Mouse (Mus musculus) liver, embryonic 12.5 days (tissue): ENCODE measurements around the gene Rab27a. TPM values are rescaled to one million over a fixed set of nuclear protein-coding genes. Genes with fewer than 3 reads are reported as not detected.

Source experiments
- ATAC-seq: fragments of 200-750 bp; cut with Nextera tagmentation; 2 replicates; pipeline ENCODE4 v1.8.0; 2017; ENCODE audit warnings: moderate number of reproducible peaks, mild to moderate bottlenecking, moderate library complexity
- H3K27ac ChIP-seq: fragments of 300-500 bp; sonication (generic); 2 replicates; pipeline ENCODE4 v1.5.1; 2016; ENCODE audit warnings: mild to moderate bottlenecking
- H3K27me3 ChIP-seq: fragments of 300-500 bp; sonication (generic); replicated peaks from 2 replicates; pipeline ENCODE4 v1.6.1; 2016; ENCODE audit warnings: mild to moderate bottlenecking, moderate library complexity
- H3K36me3 ChIP-seq: fragments of 300-500 bp; sonication (generic); 2 replicates; pipeline ENCODE4 v1.6.1; 2016; ENCODE audit warnings: mild to moderate bottlenecking, moderate library complexity
- H3K4me1 ChIP-seq: fragments of 300-500 bp; sonication (generic); 2 replicates; pipeline ENCODE4 v1.6.1; 2016
- H3K4me2 ChIP-seq: fragments of 300-500 bp; sonication (generic); 2 replicates; pipeline ENCODE4 v1.6.1; 2016; ENCODE audit warnings: mild to moderate bottlenecking, moderate library complexity
- H3K4me3 ChIP-seq: fragments of 300-500 bp; sonication (generic); 2 replicates; pipeline ENCODE4 v1.5.1; 2016; ENCODE audit warnings: mild to moderate bottlenecking, moderate library complexity
- H3K9ac ChIP-seq: fragments of 300-500 bp; sonication (generic); 2 replicates; pipeline ENCODE4 v1.6.1; 2016; ENCODE audit warnings: mild to moderate bottlenecking, moderate library complexity
- H3K9me3 ChIP-seq: fragments of 300-500 bp; sonication (generic); replicated peaks from 2 replicates; pipeline ENCODE4 v1.6.1; 2016; ENCODE audit warnings: mild to moderate bottlenecking, moderate library complexity
- WGBS: fragments of 180-500 bp; shearing (Covaris S2); methylation state at CpG from one replicate; pipeline ENCODE4 v1.1.7; 2016; ENCODE audit not compliant: insufficient replicate concordance; 5-methylcytosine and 5-hydroxymethylcytosine counted together
- polyA plus RNA-seq: library from polyadenylated mRNA; unstranded; fragments of >200 nt; fragmentation: Nextera tagmentation; extraction: Ambion mirVana; gene quantifications from 2 replicates; pipeline ENCODE4 v1.2.1, GENCODE M21; 2016

Rab27a gene
- polyA plus RNA-seq, 1 experiment from 2014 or later: 4.8 TPM

DNA sequence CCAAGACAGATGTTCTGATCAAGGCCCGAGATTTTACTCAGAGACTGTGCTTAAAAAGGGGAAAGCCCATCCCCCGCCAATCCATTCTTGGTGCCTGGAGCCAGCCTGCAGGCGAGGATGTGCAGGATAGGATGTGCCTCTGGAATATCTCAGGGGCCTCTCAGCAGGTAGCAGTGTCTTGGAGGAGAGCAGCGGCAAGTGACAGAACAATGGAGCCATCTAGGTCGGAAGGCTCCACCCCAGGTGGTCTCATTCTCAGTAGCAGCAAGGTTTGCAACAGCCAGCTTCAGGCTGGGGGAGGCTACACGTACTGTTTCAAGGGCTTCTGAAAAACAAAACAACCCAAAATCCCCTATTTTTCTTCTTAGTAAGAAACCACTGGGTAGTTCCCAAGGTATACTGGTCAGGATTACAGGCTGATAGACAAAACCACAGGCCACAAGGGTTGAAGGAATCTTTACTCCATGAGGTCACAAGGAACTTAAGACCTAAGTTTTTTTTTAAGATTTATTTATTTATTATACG is 35.2 kb downstream of the Rab27a start:
- no peak overlapping the region for H3K4me2 ChIP-seq
- no peaks in the 10 kb centered on the region for H3K4me1 ChIP-seq
- no peak overlapping the region for H3K9ac ChIP-seq
- H3K27ac ChIP-seq: no peak overlapping the region
- no peaks in the 10 kb centered on the region for H3K36me3 ChIP-seq
- 65% methylated on average over 7 of the region's 7 CpGs for WGBS
- H3K27me3 ChIP-seq: no peaks in the 10 kb centered on the region
- no peak overlapping the region for H3K4me3 ChIP-seq
- no peak for ATAC-seq
- no peaks in the 10 kb centered on the region for H3K9me3 ChIP-seq

DNA sequence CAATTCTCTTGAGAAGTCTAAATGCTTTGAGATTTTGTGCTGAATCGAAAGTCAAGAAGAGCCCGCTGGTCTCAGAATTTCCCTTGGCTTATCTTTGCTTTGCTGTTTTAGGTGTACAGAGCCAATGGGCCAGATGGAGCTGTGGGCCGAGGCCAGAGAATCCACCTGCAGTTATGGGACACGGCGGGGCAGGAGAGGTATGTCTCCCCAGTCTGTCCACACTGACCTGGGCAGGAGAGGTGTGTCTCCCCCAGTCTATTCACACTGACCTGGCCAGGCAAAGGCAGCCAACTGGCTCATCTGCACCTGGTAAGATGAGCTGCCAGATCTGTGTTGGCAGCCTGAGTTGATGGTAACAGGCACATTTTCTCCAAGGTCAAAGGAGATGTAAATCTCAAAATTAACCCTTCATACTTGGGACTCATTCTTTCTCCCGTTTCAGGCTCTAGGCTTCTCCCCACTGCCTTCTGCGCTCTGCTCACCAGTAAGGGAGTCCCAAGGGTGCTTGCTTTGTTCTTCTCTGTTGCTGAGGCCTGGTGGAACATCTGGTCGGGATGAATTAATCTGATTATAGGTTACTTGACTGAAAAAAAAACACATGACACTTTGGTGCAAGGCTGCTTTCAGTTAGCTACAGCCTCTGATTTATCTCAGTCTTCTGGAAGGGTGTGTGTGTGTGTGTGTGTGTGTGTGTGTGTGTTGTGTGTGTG is 37.8 kb downstream of the Rab27a start:
- Histone ChIP-seq H3K27me3 (no peaks in the 10 kb centered on the region), H3K4me2 (no peak overlapping the region), H3K4me1 (peaks cover 11% of the 10 kb centered on the region), H3K27ac (no peak overlapping the region), H3K9me3 (no peaks in the 10 kb centered on the region), H3K9ac (no peak overlapping the region), H3K36me3 (no peaks in the 10 kb centered on the region), H3K4me3 (no peak overlapping the region)
- 77% methylated on average over 8 of the region's 8 CpGs for WGBS
- no peak for ATAC-seq

DNA sequence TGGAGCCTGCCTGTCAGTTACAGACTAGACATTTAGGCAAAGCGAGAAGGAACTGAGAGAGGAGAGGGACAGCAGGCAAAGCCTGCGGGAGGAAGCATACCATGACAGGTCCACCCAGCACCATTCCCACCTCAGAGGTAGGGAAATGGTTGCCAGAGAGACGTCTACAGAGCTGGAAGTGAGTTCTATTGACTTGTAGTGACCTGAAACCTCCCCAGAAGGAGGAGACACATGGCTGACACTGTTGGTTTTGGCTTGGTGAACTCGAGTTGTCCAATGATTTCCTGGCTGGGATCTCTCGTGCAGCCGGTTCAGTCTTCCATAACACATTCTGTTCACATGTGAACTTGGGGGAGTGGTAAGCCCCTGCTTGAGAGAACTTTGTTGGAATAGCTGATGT is 39.3 kb downstream of the Rab27a start:
- no peak overlapping the region for H3K4me2 ChIP-seq
- WGBS: 56% methylated on average over 6 of the region's 6 CpGs
- no peaks in the 10 kb centered on the region for H3K9me3 ChIP-seq
- H3K9ac ChIP-seq: no peak overlapping the region
- no peaks in the 10 kb centered on the region for H3K36me3 ChIP-seq
- no peak overlapping the region for H3K27ac ChIP-seq
- no peak for ATAC-seq
- no peaks in the 10 kb centered on the region for H3K27me3 ChIP-seq
- peaks cover 11% of the 10 kb centered on the region for H3K4me1 ChIP-seq
- H3K4me3 ChIP-seq: no peak overlapping the region

- no peak overlapping the region for H3K4me2 ChIP-seq
- H3K4me1 ChIP-seq: peaks cover 11% of the 10 kb centered on the region
- no peaks in the 10 kb centered on the region for H3K9me3 ChIP-seq
- no peak overlapping the region for H3K4me3 ChIP-seq
- H3K36me3 ChIP-seq: no peaks in the 10 kb centered on the region
- no peak overlapping the region for H3K27ac ChIP-seq
- no peaks in the 10 kb centered on the region for H3K27me3 ChIP-seq
- H3K9ac ChIP-seq: no peak overlapping the region
- no peak for ATAC-seq
- 18% methylated on average over 6 of the region's 6 CpGs for WGBS
Observed at GRCm38 (mm10) chr9:73085845-73086244, 41.2 kb downstream of the Rab27a start.

DNA sequence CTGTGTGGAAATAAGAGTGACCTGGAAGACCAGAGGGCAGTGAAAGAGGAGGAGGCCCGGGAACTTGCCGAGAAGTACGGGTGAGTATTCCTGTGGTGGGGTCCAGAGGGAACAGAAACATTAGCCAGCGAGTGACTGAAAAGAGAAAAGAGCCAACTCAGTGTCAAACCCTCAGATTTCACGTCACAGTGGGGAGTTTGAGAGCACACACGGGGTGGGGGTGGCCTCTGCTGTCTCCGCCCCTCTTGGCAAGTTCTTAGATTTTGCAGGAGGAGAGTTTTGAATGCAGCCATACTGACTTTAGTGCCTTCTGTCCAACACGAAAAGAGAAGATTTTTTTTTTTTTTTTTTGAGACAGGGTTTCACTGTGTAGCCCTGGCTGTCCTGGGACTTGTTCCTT is 42.5 kb downstream of the Rab27a start:
- Histone ChIP-seq H3K9me3 (no peaks in the 10 kb centered on the region), H3K27me3 (no peaks in the 10 kb centered on the region), H3K4me1 (peaks cover 11% of the 10 kb centered on the region), H3K36me3 (no peaks in the 10 kb centered on the region), H3K4me3 (no peak overlapping the region), H3K27ac (no peak overlapping the region), H3K4me2 (no peak overlapping the region), H3K9ac (no peak overlapping the region)
- ATAC-seq: no peak
- 48% methylated on average over 8 of the region's 8 CpGs for WGBS

DNA sequence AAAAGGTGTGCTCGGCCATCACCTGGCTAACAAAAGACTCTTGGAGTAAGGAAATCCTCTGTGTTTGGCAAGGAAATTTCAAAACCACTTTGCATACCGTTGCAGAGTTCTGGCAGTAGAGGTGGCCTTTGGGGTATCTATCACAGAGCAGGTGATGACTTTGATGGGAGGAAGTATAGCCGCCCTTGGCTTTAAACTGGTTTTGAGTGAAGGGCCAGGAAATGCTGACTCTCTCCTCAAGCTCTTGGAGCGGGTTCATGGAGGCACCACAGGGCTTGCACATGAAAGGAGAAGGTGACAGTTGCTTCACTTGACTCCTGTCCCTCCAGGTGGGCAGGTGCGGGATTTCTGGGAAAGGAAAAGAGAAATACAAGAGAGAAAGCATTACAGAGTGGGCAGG is 42.9 kb downstream of the Rab27a start:
- no peaks in the 10 kb centered on the region for H3K27me3 ChIP-seq
- H3K4me1 ChIP-seq: peaks cover 11% of the 10 kb centered on the region
- H3K9me3 ChIP-seq: no peaks in the 10 kb centered on the region
- no peaks in the 10 kb centered on the region for H3K36me3 ChIP-seq
- H3K9ac ChIP-seq: no peak overlapping the region
- 45% methylated on average over 5 of the region's 5 CpGs for WGBS
- H3K4me2 ChIP-seq: no peak overlapping the region
- no peak overlapping the region for H3K4me3 ChIP-seq
- ATAC-seq: no peak
- H3K27ac ChIP-seq: no peak overlapping the region

DNA sequence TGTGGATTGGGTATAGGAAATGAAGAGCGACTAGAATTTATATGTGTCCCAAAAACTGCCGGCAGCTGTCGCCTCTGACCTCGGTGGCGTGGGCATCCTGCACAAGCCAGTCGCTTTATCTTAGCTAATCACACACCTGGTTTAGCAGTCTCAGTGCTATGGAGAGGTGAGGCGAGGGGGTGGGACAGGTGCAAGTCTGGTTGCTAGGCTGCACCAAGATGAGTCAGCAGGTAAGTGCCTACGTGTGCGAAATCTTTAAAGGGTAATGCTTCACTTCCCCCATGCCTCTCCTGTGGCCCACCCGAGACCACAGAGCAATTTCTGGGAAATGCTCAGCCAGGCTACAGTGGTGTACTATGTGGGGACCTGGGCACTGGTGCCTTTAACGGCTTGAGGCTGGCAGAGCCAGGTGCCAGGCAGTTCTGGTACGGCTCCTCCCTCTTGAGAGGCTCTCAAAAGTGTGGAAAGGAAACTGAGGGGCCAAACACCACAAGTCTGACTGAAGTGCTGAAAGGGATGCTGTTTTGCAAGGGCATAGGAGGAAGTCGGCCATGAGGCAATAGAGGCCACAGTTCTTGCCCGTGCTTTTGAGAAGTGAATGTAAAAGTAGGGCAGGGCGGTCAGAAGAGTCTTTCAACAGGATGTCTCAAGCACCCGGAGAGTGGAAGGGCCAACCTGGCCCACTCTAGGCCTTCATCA is 44.7 kb downstream of the Rab27a start:
- 0 out of 2 replicates have a peak, but pooled peaks cover under 1% of the 10 kb centered on the region for H3K27me3 ChIP-seq
- H3K4me1 ChIP-seq: peaks cover 11% of the 10 kb centered on the region
- H3K27ac ChIP-seq: 0 out of 2 replicates have a peak overlapping the region, but pooled peaks have one; percentile 40
- H3K9ac ChIP-seq: no peak overlapping the region
- no peaks in the 10 kb centered on the region for H3K36me3 ChIP-seq
- WGBS: 41% methylated on average over 16 of the region's 16 CpGs
- H3K9me3 ChIP-seq: no peaks in the 10 kb centered on the region
- ATAC-seq: no peak
- H3K4me2 ChIP-seq: no peak overlapping the region
- H3K4me3 ChIP-seq: no peak overlapping the region

DNA sequence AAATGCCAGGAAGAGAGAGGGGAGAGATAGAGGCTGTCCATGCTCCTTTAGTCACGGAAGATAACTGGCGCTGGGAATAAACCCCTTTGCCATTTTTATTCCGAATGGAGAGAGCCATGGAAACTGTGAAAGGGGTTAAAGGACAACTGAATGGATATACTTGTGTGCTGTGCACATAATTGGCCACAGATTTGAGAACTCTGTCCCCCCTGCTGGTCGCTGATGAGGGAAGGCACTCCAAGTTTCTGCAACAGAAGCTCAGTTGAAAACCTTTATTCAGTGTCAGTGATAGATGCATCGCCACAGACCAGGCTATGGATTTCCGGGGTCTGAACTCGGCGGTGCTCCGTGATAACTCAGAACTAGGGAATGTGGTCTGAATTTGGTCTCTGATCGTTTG is 45.5 kb downstream of the Rab27a start:
- Histone ChIP-seq H3K4me3 (no peak overlapping the region), H3K4me1 (peaks cover 8% of the 10 kb centered on the region), H3K27me3 (peaks cover 3% of the 10 kb centered on the region; the same call in 1 of the 2 replicates), H3K9me3 (no peaks in the 10 kb centered on the region), H3K27ac (0 out of 2 replicates have a peak overlapping the region, but pooled peaks have one; percentile 40), H3K4me2 (no peak overlapping the region), H3K9ac (no peak overlapping the region), H3K36me3 (no peaks in the 10 kb centered on the region)
- WGBS: 79% methylated on average over 10 of the region's 10 CpGs
- ATAC-seq: no peak

DNA sequence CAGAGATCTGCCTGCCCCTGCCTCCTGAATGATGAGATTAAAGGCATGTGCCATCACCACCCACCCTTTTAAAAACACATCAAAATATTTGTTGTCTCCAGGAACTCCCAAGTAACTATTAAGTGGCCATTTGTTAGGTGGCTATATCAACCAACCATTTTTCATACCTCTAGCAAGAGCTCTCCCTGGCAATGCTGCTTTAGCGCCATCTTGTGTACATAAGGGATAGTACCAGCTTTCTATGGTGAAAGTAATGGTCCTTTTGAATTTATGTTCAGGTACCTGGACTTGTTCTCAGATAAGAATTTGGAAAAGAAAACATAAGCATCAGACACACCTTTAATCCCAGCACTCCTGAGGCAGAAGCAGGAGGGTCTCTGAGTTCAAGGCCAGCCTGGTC is 47.1 kb downstream of the Rab27a start:
- Histone ChIP-seq H3K27ac (no peak overlapping the region), H3K27me3 (peaks cover 3% of the 10 kb centered on the region; the same call in 1 of the 2 replicates), H3K4me1 (no peaks in the 10 kb centered on the region), H3K36me3 (no peaks in the 10 kb centered on the region), H3K9me3 (no peaks in the 10 kb centered on the region), H3K9ac (no peak overlapping the region), H3K4me3 (no peak overlapping the region), H3K4me2 (no peak overlapping the region)
- no peak for ATAC-seq
- WGBS: 0% methylated on average over 1 of the region's 1 CpGs

GRCm38 (mm10) chr9:73094580-73094979 is 49.9 kb downstream of the Rab27a start:
- H3K4me1 ChIP-seq: no peaks in the 10 kb centered on the region

GRCm38 (mm10) chr9:73097898-73098297 is 53.2 kb downstream of the Rab27a start:
- 59% methylated on average over 2 of the region's 2 CpGs for WGBS
- no peaks in the 10 kb centered on the region for H3K9me3 ChIP-seq
- no peak overlapping the region for H3K27ac ChIP-seq
- no peaks in the 10 kb centered on the region for H3K36me3 ChIP-seq
- H3K9ac ChIP-seq: no peak overlapping the region
- H3K4me3 ChIP-seq: no peak overlapping the region
- no peak overlapping the region for H3K4me2 ChIP-seq
- peaks cover 1% of the 10 kb centered on the region; the same call in 1 of the 2 replicates for H3K4me1 ChIP-seq
- H3K27me3 ChIP-seq: peaks cover 18% of the 10 kb centered on the region
- ATAC-seq: no peak

More at GRCm38 (mm10) chr9:73094580-73094979, 49.9 kb downstream of the Rab27a start:
- H3K4me3 ChIP-seq: no peak overlapping the region
- no peaks in the 10 kb centered on the region for H3K9me3 ChIP-seq
- no peaks in the 10 kb centered on the region for H3K36me3 ChIP-seq
- peaks cover 3% of the 10 kb centered on the region; the same call in 1 of the 2 replicates for H3K27me3 ChIP-seq
- 68% methylated on average over 17 of the region's 17 CpGs for WGBS
- no peak for ATAC-seq
- no peak overlapping the region for H3K9ac ChIP-seq
- H3K27ac ChIP-seq: no peak overlapping the region
- H3K4me2 ChIP-seq: no peak overlapping the region

DNA sequence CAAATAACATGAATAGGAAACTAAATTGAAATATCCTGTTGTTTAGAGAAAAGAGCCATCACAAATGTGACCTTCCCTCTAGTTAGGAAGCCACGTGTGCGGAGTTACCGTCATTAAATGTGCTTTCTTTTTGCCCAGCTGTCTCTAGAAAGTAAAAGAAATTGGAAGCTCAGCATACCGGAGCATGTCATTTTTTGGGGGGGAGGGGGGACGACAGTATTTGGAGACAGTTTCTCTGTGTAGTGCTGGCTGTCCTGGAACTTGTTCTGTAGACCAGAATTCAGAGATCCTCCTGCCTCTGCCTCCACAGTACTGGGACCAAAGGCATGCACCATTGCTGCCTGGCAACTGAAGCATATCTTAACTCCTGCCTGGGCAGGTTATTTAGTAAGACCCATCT is 56.9 kb downstream of the Rab27a start, which contains the start of gene Khdc3:
Khdc3 (plus strand) TSS at position 301 of the 400 bp plus-strand sequence.
- peaks cover 11% of the 10 kb centered on the region for H3K4me1 ChIP-seq
- H3K27me3 ChIP-seq: peaks cover 45% of the 10 kb centered on the region
- H3K27ac ChIP-seq: no peak within 1 kb of the TSS
- WGBS: 64% methylated on average over 5 of the region's 5 CpGs
- no peak within 1 kb of the TSS for H3K9ac ChIP-seq
- H3K9me3 ChIP-seq: no peaks in the 10 kb centered on the region
- H3K36me3 ChIP-seq: no peaks in the 10 kb centered on the region
- no peak within 1 kb of the TSS for H3K4me3 ChIP-seq
- no peak within 1 kb of the TSS for H3K4me2 ChIP-seq
- ATAC-seq: no peak
